Mouse (Mus musculus) lung, postnatal 0 days (tissue): ENCODE results near the gene Slc26a10.

ENCODE experiments used
- CTCF ChIP-seq: IDR thresholded peaks from 2 replicates; pipeline ENCODE4 v1.5.1; 2016; ENCODE audit warnings: antibody characterized with exemption, mild to moderate bottlenecking
- EP300 ChIP-seq: IDR thresholded peaks from 2 replicates; pipeline ENCODE4 v1.6.1; 2016; ENCODE audit warnings: antibody characterized with exemption, mild to moderate bottlenecking, control low read depth

- TF ChIP-seq CTCF (no peak), EP300 (no peak)
Measured at GRCm38 (mm10) chr10:127213704-127214421, 33.4 kb upstream of the Slc26a10 start.
